Mouse (Mus musculus): ENCODE measurements around the gene Grin2a. TPM values are rescaled to one million over a fixed set of nuclear protein-coding genes. Genes with fewer than 3 reads are reported as not detected.

Grin2a gene
- polyA plus RNA-seq, 1 experiment from 2014 or later = 2.9 TPM

DNA sequence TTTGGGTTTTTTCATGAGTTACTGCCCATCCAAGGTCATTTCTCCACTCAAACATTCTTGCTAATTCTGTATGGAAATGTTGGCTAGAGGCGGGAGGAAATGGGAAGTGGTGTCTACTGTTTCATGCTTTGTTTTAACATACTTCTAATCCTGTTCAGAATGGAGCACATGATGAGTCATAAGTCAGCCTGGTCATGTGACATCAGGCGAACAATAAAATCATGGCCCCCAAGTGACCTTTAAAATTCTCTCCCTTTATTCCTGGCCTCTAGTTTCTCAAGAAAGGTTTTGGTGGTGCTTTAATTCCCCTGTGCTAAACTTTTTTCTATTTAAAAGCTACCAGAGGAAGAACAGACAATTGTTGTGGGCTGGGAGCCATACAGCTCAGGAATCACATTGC lies 161.1 kb downstream of the Grin2a start:
- no peak for ATAC-seq (ENCODE audit: low FRiP score)
- H3K27ac ChIP-seq = no peak overlapping the region
- no peaks in the 10 kb centered on the region for H3K9me3 ChIP-seq (replicated peaks)
- H3K4me2 ChIP-seq (replicated peaks) = no peak overlapping the region
- no peaks in the 10 kb centered on the region for H3K27me3 ChIP-seq
- no peak overlapping the region for H3K4me3 ChIP-seq
- H3K36me3 ChIP-seq = no peaks in the 10 kb centered on the region
- 85% methylated on average over 2 of the region's 2 CpGs for WGBS
- no peaks in the 10 kb centered on the region for H3K4me1 ChIP-seq
- no peak overlapping the region for H3K9ac ChIP-seq

DNA sequence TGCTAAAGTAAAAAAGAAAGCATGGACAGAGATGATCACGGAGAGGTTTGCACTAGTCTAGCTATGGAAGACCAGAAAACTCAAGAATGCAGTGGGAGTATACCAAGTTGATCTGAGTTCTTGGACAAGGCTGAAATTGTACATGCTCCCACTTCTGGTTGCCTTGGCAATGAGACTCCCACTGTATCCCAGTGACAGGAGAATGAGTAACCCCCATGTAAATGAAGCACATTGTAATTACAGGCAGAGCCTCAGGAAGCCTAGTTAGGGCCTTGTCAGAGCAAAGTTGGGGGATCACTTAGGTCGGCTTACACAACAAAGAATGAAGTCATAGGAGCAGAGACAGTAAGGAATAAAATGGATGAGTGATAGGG lies 170.3 kb downstream of the Grin2a start:
- Histone ChIP-seq H3K9ac (no peak overlapping the region), H3K27me3 (no peaks in the 10 kb centered on the region), H3K36me3 (no peaks in the 10 kb centered on the region), H3K4me2 (replicated peaks) (no peak overlapping the region), H3K4me3 (no peak overlapping the region), H3K4me1 (no peaks in the 10 kb centered on the region), H3K27ac (no peak overlapping the region), H3K9me3 (replicated peaks) (no peaks in the 10 kb centered on the region)
- WGBS = 75% methylated on average over 2 of the region's 2 CpGs
- ATAC-seq (ENCODE audit: low FRiP score) = no peak

DNA sequence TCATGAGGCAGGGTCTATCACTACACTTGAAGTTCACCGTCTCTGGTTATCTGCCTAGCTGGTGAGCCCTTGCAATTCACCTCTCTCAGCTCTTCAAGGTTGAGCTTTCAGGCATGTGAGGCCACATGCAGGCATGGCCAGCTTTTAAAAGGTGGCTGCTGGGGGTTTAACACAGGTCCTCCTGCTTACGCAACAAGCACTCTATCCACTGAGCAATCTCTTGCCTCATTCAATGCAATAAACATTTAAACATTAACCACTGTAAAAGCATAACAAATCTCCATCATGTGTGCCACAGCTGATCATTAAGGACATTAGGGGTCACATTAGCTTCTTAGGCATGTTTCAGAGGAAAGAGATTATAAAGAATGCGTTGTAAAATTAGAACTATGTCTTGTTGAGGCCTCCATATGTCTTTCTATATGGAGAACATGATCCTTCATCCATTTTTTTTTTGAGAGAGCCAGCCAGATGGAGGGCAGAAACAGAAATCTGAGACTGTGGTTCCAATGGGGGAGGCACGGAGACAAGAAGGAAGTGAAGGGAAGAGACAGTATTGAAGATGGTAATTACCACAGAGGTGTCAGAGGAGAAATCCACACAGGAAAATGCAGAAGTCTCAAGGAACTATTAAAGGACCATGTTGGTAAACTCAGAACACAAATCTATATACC lies 170.8 kb downstream of the Grin2a start:
- no peak for ATAC-seq (ENCODE audit: low FRiP score)
- no peaks in the 10 kb centered on the region for H3K9me3 ChIP-seq (replicated peaks)
- no peaks in the 10 kb centered on the region for H3K4me1 ChIP-seq
- no peak overlapping the region for H3K4me2 ChIP-seq (replicated peaks)
- no peak overlapping the region for H3K4me3 ChIP-seq
- H3K36me3 ChIP-seq = no peaks in the 10 kb centered on the region
- H3K27me3 ChIP-seq = no peaks in the 10 kb centered on the region
- WGBS = 85% methylated on average over 4 of the region's 4 CpGs
- H3K9ac ChIP-seq = no peak overlapping the region
- no peak overlapping the region for H3K27ac ChIP-seq

DNA sequence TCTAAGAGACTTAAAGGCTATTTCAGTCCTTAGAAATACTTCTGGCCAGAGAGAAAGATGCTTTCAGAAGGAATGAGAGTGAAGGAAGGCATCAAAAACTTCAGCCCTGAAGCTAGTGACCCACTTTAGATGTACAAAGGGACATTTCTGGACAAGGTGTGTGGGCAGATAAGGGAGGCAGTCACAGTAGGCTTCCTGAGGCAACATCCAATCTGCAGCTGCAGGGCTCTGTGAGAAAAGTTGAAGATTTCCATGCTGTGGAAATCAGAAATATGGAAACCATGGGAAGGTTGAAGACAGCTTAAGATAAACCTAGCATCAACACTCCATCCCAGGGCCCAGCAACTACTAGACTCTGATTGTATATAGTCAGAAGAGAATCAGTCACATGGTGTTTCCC lies 171.7 kb downstream of the Grin2a start:
- Histone ChIP-seq H3K4me1 (no peaks in the 10 kb centered on the region), H3K4me2 (replicated peaks) (no peak overlapping the region), H3K9ac (no peak overlapping the region), H3K9me3 (replicated peaks) (no peaks in the 10 kb centered on the region), H3K27ac (no peak overlapping the region), H3K27me3 (no peaks in the 10 kb centered on the region), H3K4me3 (no peak overlapping the region), H3K36me3 (no peaks in the 10 kb centered on the region)
- no peak for ATAC-seq (ENCODE audit: low FRiP score)

DNA sequence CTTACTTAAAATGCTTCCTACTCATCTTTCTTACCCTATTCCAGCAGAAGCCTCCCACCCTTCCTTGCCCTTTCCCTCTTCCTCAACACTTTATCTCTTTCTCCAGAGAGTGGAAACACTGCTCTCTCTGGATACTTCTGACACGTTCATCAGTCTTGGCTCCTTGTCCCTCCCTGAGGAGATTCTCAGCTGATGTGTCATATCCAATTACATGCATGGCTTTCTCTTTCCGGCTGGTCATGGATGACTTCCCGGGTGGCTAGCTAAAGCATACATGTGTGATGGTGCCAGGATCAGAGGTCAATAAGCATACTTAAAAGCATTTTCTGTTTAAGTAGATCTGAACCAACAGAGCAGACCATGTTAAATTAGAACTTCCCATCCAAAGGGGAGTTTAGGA lies 175.9 kb downstream of the Grin2a start:
- ATAC-seq (ENCODE audit: low FRiP score) = no peak
- no peak overlapping the region for H3K27ac ChIP-seq
- no peaks in the 10 kb centered on the region for H3K27me3 ChIP-seq

DNA sequence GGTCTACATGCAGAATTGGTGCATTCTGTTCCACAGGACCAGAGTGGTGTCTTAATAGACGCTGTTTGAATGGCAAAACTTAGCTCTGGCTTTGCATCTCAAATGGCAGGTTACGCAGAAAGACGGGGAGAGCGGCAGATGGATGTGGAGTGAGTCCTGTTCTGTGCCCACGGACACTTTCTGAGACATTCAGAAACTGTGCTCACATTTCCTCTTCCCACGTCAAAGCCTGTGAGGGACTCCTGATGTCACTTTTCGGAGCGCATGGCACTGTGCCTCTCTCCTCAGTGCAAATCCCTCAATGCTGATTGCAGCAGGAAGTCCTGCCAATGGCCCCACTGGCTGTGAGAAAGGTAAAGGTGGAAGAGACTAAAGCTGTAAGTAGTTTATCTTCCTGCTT lies 194.0 kb downstream of the Grin2a start:
- H3K27ac ChIP-seq = no peak overlapping the region
- no peak for ATAC-seq (ENCODE audit: low FRiP score)
- H3K36me3 ChIP-seq = no peaks in the 10 kb centered on the region
- H3K27me3 ChIP-seq = no peaks in the 10 kb centered on the region
- no peaks in the 10 kb centered on the region for H3K4me1 ChIP-seq
- H3K4me3 ChIP-seq = no peak overlapping the region
- H3K4me2 ChIP-seq (replicated peaks) = no peak overlapping the region
- WGBS = 87% methylated on average over 8 of the region's 8 CpGs
- no peak overlapping the region for H3K9ac ChIP-seq
- no peaks in the 10 kb centered on the region for H3K9me3 ChIP-seq (replicated peaks)

More for the DNA sequence above, 175.9 kb downstream of the Grin2a start:
- no peak overlapping the region for H3K9ac ChIP-seq
- H3K4me2 ChIP-seq (replicated peaks) = no peak overlapping the region
- H3K4me3 ChIP-seq = no peak overlapping the region
- H3K9me3 ChIP-seq (replicated peaks) = no peaks in the 10 kb centered on the region
- no peaks in the 10 kb centered on the region for H3K4me1 ChIP-seq
- 37% methylated on average over 3 of the region's 3 CpGs for WGBS
- H3K36me3 ChIP-seq = no peaks in the 10 kb centered on the region

DNA sequence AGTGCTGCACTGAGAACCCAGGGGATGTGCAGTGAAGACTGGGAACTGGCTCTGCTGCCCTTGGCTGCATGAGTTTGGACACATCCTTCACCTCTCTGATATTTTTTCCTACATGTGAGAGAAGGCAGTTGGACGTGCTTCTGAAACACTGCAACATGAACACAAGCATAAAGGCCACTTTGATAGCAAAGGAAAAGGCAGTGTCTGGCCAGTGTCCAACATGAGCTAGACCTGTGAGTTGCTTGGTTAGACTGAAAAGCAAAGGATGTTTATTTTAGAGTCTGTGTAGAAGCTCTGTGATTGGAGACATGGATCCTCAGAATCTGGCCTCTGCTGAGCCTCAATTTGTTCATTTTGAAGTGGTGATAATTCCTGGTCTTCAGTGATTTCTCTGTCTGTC lies 195.1 kb downstream of the Grin2a start:
- ATAC-seq (ENCODE audit: low FRiP score) = no peak
- no peaks in the 10 kb centered on the region for H3K36me3 ChIP-seq
- 72% methylated on average over 1 of the region's 1 CpGs for WGBS

DNA sequence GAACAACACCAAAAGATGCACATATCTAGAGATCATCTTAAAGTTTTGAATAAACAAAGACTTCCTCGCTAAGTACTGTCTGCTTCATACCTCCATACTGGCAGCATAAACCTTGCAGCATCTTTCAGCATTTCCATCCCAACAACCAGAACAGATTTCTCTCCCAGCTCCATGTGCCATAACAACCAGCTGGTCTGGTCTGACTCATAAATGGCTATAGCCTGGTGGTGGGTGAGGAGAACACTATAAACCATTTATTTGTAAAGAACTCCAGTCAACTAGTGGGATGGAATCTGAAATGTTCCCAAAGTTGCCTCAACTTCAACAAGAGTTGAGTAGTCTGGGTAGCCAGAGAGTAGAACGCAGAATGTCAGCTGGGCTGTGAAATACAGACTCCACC lies 202.4 kb downstream of the Grin2a start:
- Histone ChIP-seq H3K9ac (no peak overlapping the region), H3K9me3 (replicated peaks) (no peaks in the 10 kb centered on the region), H3K4me1 (no peaks in the 10 kb centered on the region), H3K36me3 (no peaks in the 10 kb centered on the region), H3K4me2 (replicated peaks) (no peak overlapping the region), H3K27me3 (no peaks in the 10 kb centered on the region), H3K27ac (no peak overlapping the region), H3K4me3 (no peak overlapping the region)
- 92% methylated on average over 2 of the region's 2 CpGs for WGBS
- no peak for ATAC-seq (ENCODE audit: low FRiP score)

More for the DNA sequence above, 195.1 kb downstream of the Grin2a start:
- no peak overlapping the region for H3K9ac ChIP-seq
- H3K4me3 ChIP-seq = no peak overlapping the region
- H3K9me3 ChIP-seq (replicated peaks) = no peaks in the 10 kb centered on the region
- no peaks in the 10 kb centered on the region for H3K4me1 ChIP-seq
- no peaks in the 10 kb centered on the region for H3K27me3 ChIP-seq
- H3K4me2 ChIP-seq (replicated peaks) = no peak overlapping the region
- H3K27ac ChIP-seq = no peak overlapping the region

DNA sequence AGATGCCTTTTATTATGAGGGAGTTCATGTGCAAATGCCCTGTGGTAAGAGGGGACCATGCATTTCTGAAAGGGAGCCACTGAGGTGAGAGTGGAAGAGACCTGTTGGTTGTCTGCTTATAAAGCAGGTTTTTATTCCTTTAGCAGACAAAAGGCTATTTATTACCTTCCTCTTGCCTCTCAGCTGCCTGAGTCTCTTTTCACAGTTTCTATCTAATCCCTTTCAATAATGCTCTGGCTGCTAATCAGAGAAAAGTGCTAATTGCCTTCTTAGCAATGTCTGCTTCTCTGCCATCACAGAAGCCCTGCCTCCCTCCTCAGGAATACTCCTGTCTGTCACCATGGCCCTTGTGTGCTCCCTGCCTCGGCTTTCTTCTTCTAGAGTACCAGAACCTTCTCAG lies 209.1 kb downstream of the Grin2a start:
- 74% methylated on average over 1 of the region's 1 CpGs for WGBS
- ATAC-seq (ENCODE audit: low FRiP score) = no peak

DNA sequence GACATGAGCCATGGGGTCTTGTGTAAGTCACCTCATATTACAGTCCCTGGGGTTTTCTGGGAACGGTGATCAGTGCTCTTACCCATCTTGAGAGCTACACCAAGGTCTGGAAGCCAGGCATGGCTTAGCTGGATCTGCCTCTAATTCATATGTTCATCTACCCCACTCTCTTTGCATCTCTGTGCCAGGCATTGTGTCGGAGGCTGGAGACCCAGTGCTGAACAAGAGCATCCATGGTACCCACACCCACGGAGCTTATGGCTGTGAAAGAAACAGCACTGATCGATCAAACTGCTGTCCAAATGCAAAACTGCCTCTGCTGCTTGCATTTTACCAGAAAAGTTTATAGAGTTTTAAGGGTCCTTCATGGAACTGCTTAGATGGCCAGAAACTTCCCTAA lies 209.5 kb downstream of the Grin2a start:
- Histone ChIP-seq H3K4me3 (no peak overlapping the region), H3K9me3 (replicated peaks) (no peaks in the 10 kb centered on the region), H3K4me2 (replicated peaks) (no peak overlapping the region), H3K9ac (no peak overlapping the region), H3K27ac (no peak overlapping the region), H3K36me3 (no peaks in the 10 kb centered on the region), H3K27me3 (no peaks in the 10 kb centered on the region), H3K4me1 (no peaks in the 10 kb centered on the region)
- ATAC-seq (ENCODE audit: low FRiP score) = no peak
- WGBS = 88% methylated on average over 4 of the region's 4 CpGs

More for the DNA sequence above, 209.1 kb downstream of the Grin2a start:
- Histone ChIP-seq H3K4me2 (replicated peaks) (no peak overlapping the region), H3K4me3 (no peak overlapping the region), H3K9me3 (replicated peaks) (no peaks in the 10 kb centered on the region), H3K9ac (no peak overlapping the region), H3K4me1 (no peaks in the 10 kb centered on the region), H3K36me3 (no peaks in the 10 kb centered on the region), H3K27ac (no peak overlapping the region), H3K27me3 (no peaks in the 10 kb centered on the region)

DNA sequence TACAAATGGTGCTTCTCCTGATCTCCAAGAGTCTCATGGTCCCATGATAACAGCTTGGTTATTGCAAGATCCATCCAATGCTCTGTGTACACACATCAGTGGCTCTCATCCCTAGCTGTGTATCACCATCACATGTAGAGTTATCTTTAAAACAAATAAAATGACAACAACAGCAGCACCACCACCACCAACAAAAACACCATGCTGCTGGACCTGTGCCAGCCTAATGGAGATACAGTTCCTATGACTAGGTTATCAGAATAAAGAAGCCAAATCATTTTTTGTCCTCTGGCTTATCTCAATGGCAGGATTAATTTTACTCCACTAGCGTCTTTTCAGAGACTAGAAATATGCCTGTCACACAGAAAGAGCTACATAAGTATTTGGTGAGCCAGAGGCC lies 226.4 kb downstream of the Grin2a start:
- Histone ChIP-seq H3K4me2 (replicated peaks) (no peak overlapping the region), H3K4me3 (no peak overlapping the region), H3K36me3 (no peaks in the 10 kb centered on the region), H3K27ac (no peak overlapping the region), H3K4me1 (no peaks in the 10 kb centered on the region), H3K9ac (no peak overlapping the region), H3K9me3 (replicated peaks) (no peaks in the 10 kb centered on the region), H3K27me3 (no peaks in the 10 kb centered on the region)
- no peak for ATAC-seq (ENCODE audit: low FRiP score)
- WGBS = 76% methylated on average over 1 of the region's 1 CpGs

DNA sequence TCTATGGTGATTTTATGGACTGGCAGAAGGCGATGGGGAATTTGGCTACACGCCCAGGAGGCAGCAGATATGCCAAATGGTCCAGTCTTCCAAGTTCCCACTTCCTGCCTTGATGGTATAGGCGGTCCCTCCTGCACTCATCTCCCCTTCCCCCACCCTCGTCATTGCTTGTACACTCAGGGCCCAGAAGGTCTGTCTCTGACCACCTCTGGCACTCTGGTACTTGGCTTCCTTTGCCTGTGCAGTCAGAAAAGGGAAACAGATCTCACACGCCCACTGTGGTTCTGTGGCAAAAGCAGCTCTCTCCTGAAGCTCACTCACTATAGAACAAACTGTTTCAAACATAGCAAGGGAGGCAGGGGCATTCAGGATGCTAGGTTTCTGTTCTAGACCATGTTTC lies 227.0 kb downstream of the Grin2a start:
- H3K27ac ChIP-seq = no peak overlapping the region
- no peak for ATAC-seq (ENCODE audit: low FRiP score)
- H3K9ac ChIP-seq = no peak overlapping the region
- no peaks in the 10 kb centered on the region for H3K4me1 ChIP-seq
- H3K4me3 ChIP-seq = no peak overlapping the region
- 80% methylated on average over 5 of the region's 5 CpGs for WGBS
- no peaks in the 10 kb centered on the region for H3K9me3 ChIP-seq (replicated peaks)
- no peaks in the 10 kb centered on the region for H3K36me3 ChIP-seq
- H3K4me2 ChIP-seq (replicated peaks) = no peak overlapping the region
- no peaks in the 10 kb centered on the region for H3K27me3 ChIP-seq

DNA sequence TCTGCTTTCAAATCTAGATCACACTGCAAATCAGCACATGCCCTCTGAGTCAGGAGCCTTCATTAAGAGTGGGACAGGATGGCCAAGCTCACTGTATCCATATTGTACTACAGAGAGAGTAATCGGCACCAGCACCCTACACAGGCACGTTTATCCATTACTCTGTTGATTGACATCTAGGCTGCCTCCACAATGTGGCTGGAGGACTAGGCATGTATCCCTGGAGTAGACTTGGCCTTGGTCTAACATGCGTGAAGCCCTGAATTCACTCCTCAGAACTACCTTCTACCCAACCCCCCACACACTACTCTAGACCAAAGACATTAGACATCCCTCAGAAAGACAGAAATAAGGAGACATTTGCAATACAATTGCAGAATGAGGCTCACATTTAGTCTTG lies 227.4 kb downstream of the Grin2a start:
- Histone ChIP-seq H3K27ac (no peak overlapping the region), H3K9ac (no peak overlapping the region), H3K4me1 (no peaks in the 10 kb centered on the region), H3K36me3 (no peaks in the 10 kb centered on the region), H3K4me2 (replicated peaks) (no peak overlapping the region), H3K27me3 (no peaks in the 10 kb centered on the region), H3K9me3 (replicated peaks) (no peaks in the 10 kb centered on the region), H3K4me3 (no peak overlapping the region)
- WGBS = 82% methylated on average over 3 of the region's 3 CpGs
- ATAC-seq (ENCODE audit: low FRiP score) = no peak
